Mouse (Mus musculus) midbrain, embryonic 15.5 days (tissue): ENCODE measurements around the gene Tmem9b. TPM values are rescaled to one million over a fixed set of nuclear protein-coding genes. Genes with fewer than 3 reads are reported as not detected.

Experiments used
- ATAC-seq: fragments of 200-750 bp; cut with Nextera tagmentation; replicated peaks from 2 replicates; pipeline ENCODE4 v1.8.0; 2017; ENCODE audit warnings: moderate TSS enrichment
- H3K27ac ChIP-seq: fragments of 300-500 bp; sonication (generic); 2 replicates; pipeline ENCODE4 v1.5.1; 2015; ENCODE audit warnings: mild to moderate bottlenecking, inconsistent platforms
- H3K27me3 ChIP-seq: fragments of 300-500 bp; sonication (generic); replicated peaks from 2 replicates; pipeline ENCODE4 v1.6.1; 2015; ENCODE audit warnings: inconsistent platforms
- H3K36me3 ChIP-seq: fragments of 300-500 bp; sonication (generic); replicated peaks from 2 replicates; pipeline ENCODE4 v1.6.1; 2015; ENCODE audit warnings: inconsistent platforms
- H3K4me1 ChIP-seq: fragments of 300-500 bp; sonication (generic); 2 replicates; pipeline ENCODE4 v1.6.1; 2015; ENCODE audit warnings: inconsistent platforms
- H3K4me2 ChIP-seq: fragments of 300-500 bp; sonication (generic); 2 replicates; pipeline ENCODE4 v1.6.1; 2015; ENCODE audit warnings: inconsistent platforms, mild to moderate bottlenecking, moderate library complexity
- H3K4me3 ChIP-seq: fragments of 300-500 bp; sonication (generic); 2 replicates; pipeline ENCODE4 v1.5.1; 2015; ENCODE audit warnings: mild to moderate bottlenecking, inconsistent platforms
- H3K9ac ChIP-seq: fragments of 300-500 bp; sonication (generic); 2 replicates; pipeline ENCODE4 v1.6.1; 2015; ENCODE audit warnings: mild to moderate bottlenecking, inconsistent platforms
- H3K9me3 ChIP-seq: fragments of 300-500 bp; sonication (generic); 2 replicates; pipeline ENCODE4 v1.6.1; 2016; ENCODE audit warnings: inconsistent platforms
- WGBS: fragments of 180-500 bp; shearing (Covaris S2); methylation state at CpG from one replicate; pipeline ENCODE4 v1.1.7; 2015; ENCODE audit warnings: mixed read lengths; 5-methylcytosine and 5-hydroxymethylcytosine counted together
- polyA plus RNA-seq: library from polyadenylated mRNA; unstranded; fragments of >200 nt; fragmentation: Nextera tagmentation; extraction: Ambion mirVana; gene quantifications from 2 replicates; pipeline ENCODE4 v1.2.1, GENCODE M21; 2015

Gene Tmem9b
- polyA plus RNA-seq, 1 experiment from 2014 or later, result 116 TPM

GRCm38 (mm10) chr7:109723697-109724096 lies 29.0 kb downstream of the Tmem9b start, which contains the start of gene BC051019:
Gene BC051019, minus strand, starts transcription at chr7:109723850.
- 93% methylated on average over 5 of the region's 5 CpGs for WGBS
- ATAC-seq, result no peak
- no peaks in the 10 kb centered on the region for H3K27me3 ChIP-seq
- no peaks in the 10 kb centered on the region for H3K36me3 ChIP-seq
- no peak within 1 kb of the TSS for H3K9ac ChIP-seq
- no peaks in the 10 kb centered on the region for H3K4me1 ChIP-seq
- no peaks in the 10 kb centered on the region for H3K9me3 ChIP-seq
- H3K27ac ChIP-seq, result no peak within 1 kb of the TSS
- no peak within 1 kb of the TSS for H3K4me2 ChIP-seq
- H3K4me3 ChIP-seq, result no peak within 1 kb of the TSS

GRCm38 (mm10) chr7:109723114-109723513 lies 29.6 kb downstream of the Tmem9b start:
- H3K9ac ChIP-seq, result no peak overlapping the region
- no peaks in the 10 kb centered on the region for H3K4me1 ChIP-seq
- 96% methylated on average over 8 of the region's 8 CpGs for WGBS
- H3K9me3 ChIP-seq, result no peaks in the 10 kb centered on the region
- no peak overlapping the region for H3K4me3 ChIP-seq
- no peak overlapping the region for H3K4me2 ChIP-seq
- no peak for ATAC-seq
- H3K27ac ChIP-seq, result no peak overlapping the region
- H3K36me3 ChIP-seq, result no peaks in the 10 kb centered on the region
- no peaks in the 10 kb centered on the region for H3K27me3 ChIP-seq

- no peak for ATAC-seq
- H3K36me3 ChIP-seq, result no peaks in the 10 kb centered on the region
- H3K9me3 ChIP-seq, result no peaks in the 10 kb centered on the region
- H3K4me1 ChIP-seq, result no peaks in the 10 kb centered on the region
- WGBS, result 94% methylated on average over 2 of the region's 2 CpGs
- no peak overlapping the region for H3K4me3 ChIP-seq
- H3K27me3 ChIP-seq, result no peaks in the 10 kb centered on the region
- no peak overlapping the region for H3K9ac ChIP-seq
- no peak overlapping the region for H3K27ac ChIP-seq
- H3K4me2 ChIP-seq, result no peak overlapping the region
Measured at GRCm38 (mm10) chr7:109722618-109723017, 30.1 kb downstream of the Tmem9b start.

GRCm38 (mm10) chr7:109719286-109719685 lies 33.4 kb downstream of the Tmem9b start:
- H3K9me3 ChIP-seq, result no peaks in the 10 kb centered on the region
- no peak for ATAC-seq

GRCm38 (mm10) chr7:109713434-109713982 lies 39.2 kb downstream of the Tmem9b start:
- peaks cover 3% of the 10 kb centered on the region; the same call in 1 of the 2 replicates for H3K36me3 ChIP-seq
- H3K4me2 ChIP-seq, result no peak overlapping the region
- WGBS, result 87% methylated on average over 2 of the region's 2 CpGs
- no peak overlapping the region for H3K27ac ChIP-seq
- no peaks in the 10 kb centered on the region for H3K9me3 ChIP-seq
- no peak overlapping the region for H3K9ac ChIP-seq
- no peak for ATAC-seq
- H3K4me3 ChIP-seq, result no peak overlapping the region
- no peaks in the 10 kb centered on the region for H3K27me3 ChIP-seq
- no peaks in the 10 kb centered on the region for H3K4me1 ChIP-seq

More at GRCm38 (mm10) chr7:109719286-109719685, 33.4 kb downstream of the Tmem9b start:
- Histone ChIP-seq H3K4me3 (no peak overlapping the region), H3K27ac (no peak overlapping the region), H3K4me1 (no peaks in the 10 kb centered on the region), H3K27me3 (no peaks in the 10 kb centered on the region), H3K36me3 (no peaks in the 10 kb centered on the region), H3K9ac (no peak overlapping the region), H3K4me2 (no peak overlapping the region)
- WGBS, result 68% methylated on average over 9 of the region's 9 CpGs

GRCm38 (mm10) chr7:109712198-109712597 lies 40.5 kb downstream of the Tmem9b start:
- 92% methylated on average over 7 of the region's 7 CpGs for WGBS
- no peaks in the 10 kb centered on the region for H3K9me3 ChIP-seq
- no peak for ATAC-seq
- H3K4me2 ChIP-seq, result no peak overlapping the region
- H3K27ac ChIP-seq, result no peak overlapping the region
- no peak overlapping the region for H3K9ac ChIP-seq
- H3K27me3 ChIP-seq, result no peaks in the 10 kb centered on the region
- H3K4me3 ChIP-seq, result no peak overlapping the region
- no peaks in the 10 kb centered on the region for H3K4me1 ChIP-seq
- H3K36me3 ChIP-seq, result peaks cover 3% of the 10 kb centered on the region; the same call in 1 of the 2 replicates

GRCm38 (mm10) chr7:109710069-109710468 lies 42.6 kb downstream of the Tmem9b start:
- Histone ChIP-seq H3K4me1 (no peaks in the 10 kb centered on the region), H3K4me2 (no peak overlapping the region), H3K27ac (no peak overlapping the region), H3K9ac (no peak overlapping the region), H3K4me3 (no peak overlapping the region), H3K9me3 (no peaks in the 10 kb centered on the region), H3K27me3 (no peaks in the 10 kb centered on the region), H3K36me3 (peaks cover 3% of the 10 kb centered on the region; the same call in 1 of the 2 replicates)
- WGBS, result 81% methylated on average over 1 of the region's 1 CpGs
- no peak for ATAC-seq

- Histone ChIP-seq H3K9me3 (no peaks in the 10 kb centered on the region), H3K4me3 (no peak overlapping the region), H3K27ac (no peak overlapping the region), H3K36me3 (peaks cover 3% of the 10 kb centered on the region; the same call in 1 of the 2 replicates), H3K27me3 (no peaks in the 10 kb centered on the region), H3K4me1 (peaks cover 5% of the 10 kb centered on the region; the same call in 1 of the 2 replicates), H3K4me2 (no peak overlapping the region), H3K9ac (no peak overlapping the region)
- ATAC-seq, result no peak
- WGBS, result 87% methylated on average over 3 of the region's 3 CpGs
Measured at GRCm38 (mm10) chr7:109708961-109709382, 43.7 kb downstream of the Tmem9b start.

GRCm38 (mm10) chr7:109707023-109707785 lies 45.5 kb downstream of the Tmem9b start:
- H3K27ac ChIP-seq, result no peak overlapping the region
- no peak overlapping the region for H3K4me2 ChIP-seq
- H3K36me3 ChIP-seq, result peaks cover 3% of the 10 kb centered on the region; the same call in 1 of the 2 replicates
- H3K9ac ChIP-seq, result no peak overlapping the region
- H3K4me3 ChIP-seq, result no peak overlapping the region
- WGBS, result 58% methylated on average over 4 of the region's 4 CpGs
- peaks cover 10% of the 10 kb centered on the region for H3K4me1 ChIP-seq
- ATAC-seq, result no peak
- no peaks in the 10 kb centered on the region for H3K9me3 ChIP-seq
- H3K27me3 ChIP-seq, result no peaks in the 10 kb centered on the region

GRCm38 (mm10) chr7:109704461-109704860 lies 48.2 kb downstream of the Tmem9b start:
- Histone ChIP-seq H3K27me3 (no peaks in the 10 kb centered on the region), H3K36me3 (no peaks in the 10 kb centered on the region), H3K27ac (no peak overlapping the region), H3K9me3 (no peaks in the 10 kb centered on the region), H3K4me3 (peak overlapping the region; percentile 72), H3K4me2 (peak overlapping the region; percentile 83), H3K9ac (no peak overlapping the region), H3K4me1 (peaks cover 10% of the 10 kb centered on the region)
- ATAC-seq, result no peak
- 75% methylated on average over 3 of the region's 3 CpGs for WGBS

- 1% methylated on average over 17 of the region's 17 CpGs for WGBS
- Histone ChIP-seq H3K27me3 (no peaks in the 10 kb centered on the region), H3K4me2 (peak overlapping the region; percentile 83), H3K4me3 (peak overlapping the region; percentile 72), H3K9me3 (no peaks in the 10 kb centered on the region), H3K36me3 (no peaks in the 10 kb centered on the region), H3K9ac (peak overlapping the region; percentile 60), H3K4me1 (peaks cover 10% of the 10 kb centered on the region), H3K27ac (peak overlapping the region; percentile 72)
- no peak for ATAC-seq
Measured at GRCm38 (mm10) chr7:109704016-109704377, 48.7 kb downstream of the Tmem9b start.

- peak within 1 kb of the TSS; percentile 72 for H3K27ac ChIP-seq
- no peaks in the 10 kb centered on the region for H3K36me3 ChIP-seq
- peak within 1 kb of the TSS; percentile 72 for H3K4me3 ChIP-seq
- H3K4me2 ChIP-seq, result peak within 1 kb of the TSS; percentile 83
- under 1% methylated on average over 61 of the region's 61 CpGs for WGBS
- no peaks in the 10 kb centered on the region for H3K9me3 ChIP-seq
- H3K9ac ChIP-seq, result peak within 1 kb of the TSS; percentile 60
- ATAC-seq, result peak; percentile 97
- H3K4me1 ChIP-seq, result peaks cover 10% of the 10 kb centered on the region
- no peaks in the 10 kb centered on the region for H3K27me3 ChIP-seq
Measured at GRCm38 (mm10) chr7:109703190-109704015, 49.3 kb downstream of the Tmem9b start, which contains the start of the genes St5 and Akip1. Gene St5, minus strand, starts transcription at chr7:109703605. Gene Akip1, plus strand, starts transcription at chr7:109703690.
